Mouse (Mus musculus): Measurements from ENCODE around the gene Cyp2d11. TPM values are rescaled to one million over a fixed set of nuclear protein-coding genes. Genes with fewer than 3 reads are reported as not detected.

The Cyp2d11 gene
- polyA plus RNA-seq, 1 experiment = not detected

GRCm38 (mm10) chr15:82353078-82353744 is 40.6 kb downstream of the Cyp2d11 start:
- no peak for TF ChIP-seq USF1 (IDR thresholded peaks at IDR 0.05; ENCODE audit: low read depth)
- no peak for TF ChIP-seq MYOG (IDR thresholded peaks at IDR 0.05; ENCODE audit: control insufficient read depth, extremely low read depth, insufficient read length)
- TF ChIP-seq CTCF (IDR thresholded peaks at IDR 0.05; ENCODE audit: control insufficient read depth, insufficient read depth, insufficient read length) = no peak
- no peak for TF ChIP-seq MYOD1 (IDR thresholded peaks at IDR 0.05; ENCODE audit: control insufficient read depth, insufficient read length, low read depth)
- TF ChIP-seq CEBPB (IDR thresholded peaks at IDR 0.05; ENCODE audit: low read depth) = no peak
- TF ChIP-seq FOSL1 (IDR thresholded peaks at IDR 0.05; ENCODE audit: insufficient read depth, low read length, poor library complexity, severe bottlenecking) = no peak
- no peak for TF ChIP-seq MAX (IDR thresholded peaks at IDR 0.05)
- Histone ChIP-seq H3K27me3 (ENCODE audit: control insufficient read depth, insufficient read depth, insufficient read length) (no peaks in the 10 kb centered on the region), H3K36me3 (ENCODE audit: control insufficient read depth, insufficient read depth) (peaks cover 33% of the 10 kb centered on the region), H3K79me2 (ENCODE audit: control insufficient read depth, insufficient read depth) (peaks cover 47% of the 10 kb centered on the region), H3K79me3 (ENCODE audit: low read depth) (peaks cover 25% of the 10 kb centered on the region), H3ac (ENCODE audit: control insufficient read depth, insufficient read length, low read depth) (peak overlapping the region; percentile 95), H3K4me3 (ENCODE audit: insufficient read depth, poor library complexity, severe bottlenecking) (peak overlapping the region; percentile 100)

GRCm38 (mm10) chr15:82351480-82351879 is 42.3 kb downstream of the Cyp2d11 start:
- Histone ChIP-seq H3ac (ENCODE audit: control insufficient read depth, insufficient read length, low read depth) (no peak overlapping the region), H3K4me3 (ENCODE audit: insufficient read depth, poor library complexity, severe bottlenecking) (no peak overlapping the region), H3K79me2 (ENCODE audit: control insufficient read depth, insufficient read depth) (peaks cover 64% of the 10 kb centered on the region), H3K36me3 (ENCODE audit: control insufficient read depth, insufficient read depth) (peaks cover 40% of the 10 kb centered on the region), H3K79me3 (ENCODE audit: low read depth) (peaks cover 37% of the 10 kb centered on the region), H3K27me3 (ENCODE audit: control insufficient read depth, insufficient read depth, insufficient read length) (no peaks in the 10 kb centered on the region)
- no peak for TF ChIP-seq MAX (IDR thresholded peaks at IDR 0.05)
- TF ChIP-seq USF1 (IDR thresholded peaks at IDR 0.05; ENCODE audit: low read depth) = no peak
- TF ChIP-seq MYOG (IDR thresholded peaks at IDR 0.05; ENCODE audit: control insufficient read depth, extremely low read depth, insufficient read length) = no peak
- TF ChIP-seq FOSL1 (IDR thresholded peaks at IDR 0.05; ENCODE audit: insufficient read depth, low read length, poor library complexity, severe bottlenecking) = no peak
- no peak for TF ChIP-seq CTCF (IDR thresholded peaks at IDR 0.05; ENCODE audit: control insufficient read depth, insufficient read depth, insufficient read length)
- TF ChIP-seq MYOD1 (IDR thresholded peaks at IDR 0.05; ENCODE audit: control insufficient read depth, insufficient read length, low read depth) = no peak
- no peak for TF ChIP-seq CEBPB (IDR thresholded peaks at IDR 0.05; ENCODE audit: low read depth)

- H3ac ChIP-seq (ENCODE audit: control insufficient read depth, insufficient read length, low read depth) = no peak overlapping the region
- H3K79me2 ChIP-seq (ENCODE audit: control insufficient read depth, insufficient read depth) = peaks cover 67% of the 10 kb centered on the region
- peaks cover 40% of the 10 kb centered on the region for H3K36me3 ChIP-seq (ENCODE audit: control insufficient read depth, insufficient read depth)
- no peak for TF ChIP-seq CTCF (IDR thresholded peaks at IDR 0.05; ENCODE audit: control insufficient read depth, insufficient read depth, insufficient read length)
- TF ChIP-seq MYOD1 (IDR thresholded peaks at IDR 0.05; ENCODE audit: control insufficient read depth, insufficient read length, low read depth) = no peak
- no peak for TF ChIP-seq MAX (IDR thresholded peaks at IDR 0.05)
- TF ChIP-seq MYOG (IDR thresholded peaks at IDR 0.05; ENCODE audit: control insufficient read depth, extremely low read depth, insufficient read length) = no peak
- TF ChIP-seq USF1 (IDR thresholded peaks at IDR 0.05; ENCODE audit: low read depth) = no peak
- no peak for TF ChIP-seq CEBPB (IDR thresholded peaks at IDR 0.05; ENCODE audit: low read depth)
- no peak for TF ChIP-seq FOSL1 (IDR thresholded peaks at IDR 0.05; ENCODE audit: insufficient read depth, low read length, poor library complexity, severe bottlenecking)
- no peak overlapping the region for H3K4me3 ChIP-seq (ENCODE audit: insufficient read depth, poor library complexity, severe bottlenecking)
- H3K27me3 ChIP-seq (ENCODE audit: control insufficient read depth, insufficient read depth, insufficient read length) = no peaks in the 10 kb centered on the region
- peaks cover 38% of the 10 kb centered on the region for H3K79me3 ChIP-seq (ENCODE audit: low read depth)
Observed at GRCm38 (mm10) chr15:82350349-82350748, 43.5 kb downstream of the Cyp2d11 start.

- Histone ChIP-seq H3ac (ENCODE audit: control insufficient read depth, insufficient read length, low read depth) (no peak overlapping the region), H3K4me3 (ENCODE audit: insufficient read depth, poor library complexity, severe bottlenecking) (no peak overlapping the region), H3K36me3 (ENCODE audit: control insufficient read depth, insufficient read depth) (peaks cover 40% of the 10 kb centered on the region), H3K27me3 (ENCODE audit: control insufficient read depth, insufficient read depth, insufficient read length) (no peaks in the 10 kb centered on the region), H3K79me2 (ENCODE audit: control insufficient read depth, insufficient read depth) (peaks cover 65% of the 10 kb centered on the region), H3K79me3 (ENCODE audit: low read depth) (peaks cover 38% of the 10 kb centered on the region)
- TF ChIP-seq FOSL1 (IDR thresholded peaks at IDR 0.05; ENCODE audit: insufficient read depth, low read length, poor library complexity, severe bottlenecking) (no peak), CTCF (IDR thresholded peaks at IDR 0.05; ENCODE audit: control insufficient read depth, insufficient read depth, insufficient read length) (no peak), MYOG (IDR thresholded peaks at IDR 0.05; ENCODE audit: control insufficient read depth, extremely low read depth, insufficient read length) (no peak), USF1 (IDR thresholded peaks at IDR 0.05; ENCODE audit: low read depth) (no peak), CEBPB (IDR thresholded peaks at IDR 0.05; ENCODE audit: low read depth) (no peak), MYOD1 (IDR thresholded peaks at IDR 0.05; ENCODE audit: control insufficient read depth, insufficient read length, low read depth) (no peak), MAX (IDR thresholded peaks at IDR 0.05) (no peak)
Observed at GRCm38 (mm10) chr15:82348999-82349341, 44.9 kb downstream of the Cyp2d11 start.

GRCm38 (mm10) chr15:82348258-82348998 is 45.4 kb downstream of the Cyp2d11 start:
- H3K79me2 ChIP-seq (ENCODE audit: control insufficient read depth, insufficient read depth) = peaks cover 60% of the 10 kb centered on the region
- no peak overlapping the region for H3K4me3 ChIP-seq (ENCODE audit: insufficient read depth, poor library complexity, severe bottlenecking)
- no peaks in the 10 kb centered on the region for H3K27me3 ChIP-seq (ENCODE audit: control insufficient read depth, insufficient read depth, insufficient read length)
- H3K79me3 ChIP-seq (ENCODE audit: low read depth) = peaks cover 35% of the 10 kb centered on the region
- no peak overlapping the region for H3ac ChIP-seq (ENCODE audit: control insufficient read depth, insufficient read length, low read depth)
- no peak for TF ChIP-seq MYOG (IDR thresholded peaks at IDR 0.05; ENCODE audit: control insufficient read depth, extremely low read depth, insufficient read length)
- no peak for TF ChIP-seq MAX (IDR thresholded peaks at IDR 0.05)
- no peak for TF ChIP-seq FOSL1 (IDR thresholded peaks at IDR 0.05; ENCODE audit: insufficient read depth, low read length, poor library complexity, severe bottlenecking)
- no peak for TF ChIP-seq MYOD1 (IDR thresholded peaks at IDR 0.05; ENCODE audit: control insufficient read depth, insufficient read length, low read depth)
- no peak for TF ChIP-seq CTCF (IDR thresholded peaks at IDR 0.05; ENCODE audit: control insufficient read depth, insufficient read depth, insufficient read length)
- TF ChIP-seq CEBPB (IDR thresholded peaks at IDR 0.05; ENCODE audit: low read depth) = no peak
- H3K36me3 ChIP-seq (ENCODE audit: control insufficient read depth, insufficient read depth) = peaks cover 40% of the 10 kb centered on the region

Data from C2C12 (cell line).